Mouse (Mus musculus) spleen, adult 10 weeks (tissue): ENCODE data around the gene Olfr523. TPM values are rescaled to one million over a fixed set of nuclear protein-coding genes. Genes with fewer than 3 reads are reported as not detected.

ENCODE experiments used
- polyA plus RNA-seq: library from polyadenylated mRNA; stranded (reverse); fragments of 350-450 nt; fragmentation: Illumina TruSeq; extraction: RNeasy Lipid Tissue Mini Kit (QIAGEN cat#74804); gene quantifications from one replicate; pipeline ENCODE4 v1.2.3, GENCODE M21; 2015; ENCODE audit warnings: low replicate concordance; ENCODE audit not compliant: insufficient read depth

Gene Olfr523
- not detected for polyA plus RNA-seq

DNA sequence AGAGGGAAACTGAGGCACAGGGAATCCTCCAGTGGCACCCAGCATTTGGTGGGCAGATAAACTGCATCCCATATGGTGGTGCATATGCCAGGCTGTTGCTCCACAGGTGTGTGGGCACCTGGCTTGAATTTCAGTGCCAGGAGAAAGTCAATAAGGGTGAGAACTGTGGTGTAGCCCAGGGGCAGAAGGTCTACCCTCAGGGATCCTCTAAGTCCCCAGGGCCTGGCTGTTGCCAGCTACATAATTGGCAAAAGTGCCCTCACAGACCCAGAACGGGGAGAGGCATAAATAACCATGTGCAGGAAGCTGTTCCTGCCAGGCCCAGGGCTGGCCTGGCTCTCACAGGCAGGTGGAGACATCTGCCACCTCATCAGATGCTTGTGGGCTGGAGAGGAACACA is at the start of gene Olfr523:
Gene Olfr523, plus strand, starts transcription at position 282 of the 400 bp plus-strand sequence.

DNA sequence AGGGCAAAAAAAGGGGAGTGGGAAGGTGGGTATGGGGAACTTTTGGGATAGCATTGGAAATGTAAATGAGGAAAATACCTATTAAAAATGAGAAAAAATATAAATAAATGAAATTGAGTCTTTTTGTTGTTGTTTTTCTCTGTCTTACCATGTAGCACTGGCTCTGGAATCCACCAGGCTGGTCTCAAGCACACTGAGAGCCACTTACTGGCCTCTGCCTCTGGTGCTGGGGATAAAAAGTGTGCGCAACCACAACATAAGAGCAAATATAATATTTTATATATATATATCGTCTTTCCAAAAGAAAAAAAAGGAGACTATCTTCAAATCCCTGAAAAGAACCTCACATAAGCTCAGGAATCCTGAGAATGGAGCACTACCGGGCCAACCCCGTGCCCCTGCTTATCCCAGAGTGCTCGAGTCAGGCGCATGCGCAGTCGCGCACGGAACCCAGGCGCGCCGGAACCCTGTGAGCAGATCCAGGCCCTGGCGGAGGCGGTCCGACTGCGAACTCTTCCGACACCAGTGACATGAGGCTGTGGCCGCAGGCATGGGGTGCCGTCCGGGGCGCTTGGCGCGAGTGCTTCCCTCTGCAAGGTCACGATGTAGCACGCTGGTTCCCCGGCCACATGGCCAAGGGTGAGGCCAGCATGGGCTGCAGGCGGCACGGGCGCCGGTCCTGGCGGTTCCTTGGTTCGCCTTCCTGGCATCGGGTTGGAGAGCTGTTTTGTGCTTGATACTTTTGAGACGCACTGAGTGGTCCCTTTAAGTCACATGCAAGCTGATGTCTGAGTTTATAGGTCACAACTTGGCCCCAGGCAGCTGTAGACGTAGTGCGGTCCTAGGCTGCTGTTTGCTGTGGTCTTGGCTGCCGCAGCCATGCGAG is 35.6 kb upstream of the Olfr523 start, which contains the start of gene Mtg1:
Gene Mtg1, plus strand, starts transcription at position 430 of the 886 bp plus-strand sequence.

GRCm38 (mm10) chr7:140154218-140154927 is 18.6 kb upstream of the Olfr523 start, which contains the start of gene Sprn:
TSS of gene Sprn (minus strand) at chr7:140154877.

GRCm38 (mm10) chr7:140164664-140165063 is 8.4 kb upstream of the Olfr523 start, which contains the start of gene Olfr522:
TSS of gene Olfr522 (minus strand) at chr7:140164764.

DNA sequence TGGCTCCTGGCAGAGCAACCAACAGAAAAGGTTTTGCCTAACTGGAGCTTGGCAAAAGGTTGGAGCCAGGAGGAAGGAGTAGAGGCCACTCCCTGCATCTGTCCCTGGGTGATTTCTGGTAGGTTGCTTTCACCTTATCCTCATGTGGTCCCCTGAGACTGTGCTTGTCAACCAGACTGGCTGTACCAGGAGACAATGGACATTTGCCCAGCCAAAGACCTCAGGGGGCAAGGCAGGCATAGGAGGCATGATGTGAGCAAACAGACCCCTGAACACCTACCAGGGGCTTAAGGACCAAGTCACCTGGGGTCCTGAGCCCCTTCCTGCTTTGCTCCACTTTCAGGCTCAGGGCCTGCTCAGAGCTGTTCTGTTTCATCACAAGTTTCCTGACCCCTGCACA is 32.8 kb downstream of the Olfr523 start, which contains the start of gene Olfr524:
Gene Olfr524, minus strand, starts transcription at position 101 of the 400 bp plus-strand sequence.

DNA sequence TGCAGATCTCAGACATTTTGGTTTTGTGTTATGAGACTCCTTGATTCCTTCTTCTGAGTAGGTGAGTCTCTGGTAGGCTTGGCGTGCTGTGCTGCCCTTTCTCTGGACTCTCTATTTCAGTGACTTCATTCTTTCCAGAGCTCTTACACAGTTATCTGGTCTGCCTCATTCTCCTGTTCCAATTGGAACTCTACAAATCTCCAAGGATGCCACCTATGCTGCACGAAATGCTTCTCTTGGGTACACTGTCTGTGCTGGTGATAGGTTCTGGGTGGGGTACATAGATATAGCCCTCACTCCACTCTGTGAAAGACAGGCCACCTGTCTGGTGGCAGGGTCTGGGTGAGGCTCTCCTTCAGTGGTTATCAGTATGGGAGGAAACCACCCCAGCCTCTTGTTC is 45.0 kb downstream of the Olfr523 start, which contains the start of gene Cd163l1:
Gene Cd163l1, plus strand, starts transcription at position 301 of the 400 bp plus-strand sequence.

Other genes starting within 250 kb of the Olfr523 start
- 0.19 TPM for gene Utf1, start 229.4 kb upstream of the Olfr523 start, polyA plus RNA-seq
- gene 6430531B16Rik, start 194.5 kb upstream of the Olfr523 start, polyA plus RNA-seq = not detected
- 15.3 TPM for gene Adam8, start 180.7 kb upstream of the Olfr523 start, polyA plus RNA-seq
- gene Zfp511, start 136.8 kb upstream of the Olfr523 start, polyA plus RNA-seq = 39.7 TPM
- gene Tubgcp2, start 136.5 kb upstream of the Olfr523 start, polyA plus RNA-seq = 21.8 TPM
- not detected for gene Msx3, start 124.1 kb upstream of the Olfr523 start, polyA plus RNA-seq
- gene Caly, start 90.7 kb upstream of the Olfr523 start, polyA plus RNA-seq = not detected
- not detected for gene Prap1, start 79.8 kb upstream of the Olfr523 start, polyA plus RNA-seq
- 3.8 TPM for gene Fuom, start 70.8 kb upstream of the Olfr523 start, polyA plus RNA-seq
- gene Paox, start 57.4 kb upstream of the Olfr523 start, polyA plus RNA-seq = 9.2 TPM
- 39.4 TPM for gene Echs1, start 56.7 kb upstream of the Olfr523 start, polyA plus RNA-seq
- gene Mtg1, start 35.7 kb upstream of the Olfr523 start, polyA plus RNA-seq = 17.2 TPM
- gene Sprn, start 18.3 kb upstream of the Olfr523 start, polyA plus RNA-seq = 0.19 TPM
- gene Olfr522, start 8.5 kb upstream of the Olfr523 start, polyA plus RNA-seq = not detected
- gene Olfr524, start 32.7 kb downstream of the Olfr523 start, polyA plus RNA-seq = not detected
- gene Cd163l1, start 45.0 kb downstream of the Olfr523 start, polyA plus RNA-seq = 0.58 TPM
- 1.0 TPM for gene 5830411N06Rik, start 74.1 kb downstream of the Olfr523 start, polyA plus RNA-seq
- gene Olfr525, start 147.6 kb downstream of the Olfr523 start, polyA plus RNA-seq = not detected
- gene Olfr527, start 160.8 kb downstream of the Olfr523 start, polyA plus RNA-seq = not detected
- 0.25 TPM for gene Olfr60, start 188.5 kb downstream of the Olfr523 start, polyA plus RNA-seq
- not detected for gene Olfr530, start 203.1 kb downstream of the Olfr523 start, polyA plus RNA-seq
- not detected for gene Olfr531, start 229.7 kb downstream of the Olfr523 start, polyA plus RNA-seq
- gene Olfr532, start 248.4 kb downstream of the Olfr523 start, polyA plus RNA-seq = not detected